Mouse (Mus musculus): Measurements from ENCODE around the gene Mrpl38.

DNA sequence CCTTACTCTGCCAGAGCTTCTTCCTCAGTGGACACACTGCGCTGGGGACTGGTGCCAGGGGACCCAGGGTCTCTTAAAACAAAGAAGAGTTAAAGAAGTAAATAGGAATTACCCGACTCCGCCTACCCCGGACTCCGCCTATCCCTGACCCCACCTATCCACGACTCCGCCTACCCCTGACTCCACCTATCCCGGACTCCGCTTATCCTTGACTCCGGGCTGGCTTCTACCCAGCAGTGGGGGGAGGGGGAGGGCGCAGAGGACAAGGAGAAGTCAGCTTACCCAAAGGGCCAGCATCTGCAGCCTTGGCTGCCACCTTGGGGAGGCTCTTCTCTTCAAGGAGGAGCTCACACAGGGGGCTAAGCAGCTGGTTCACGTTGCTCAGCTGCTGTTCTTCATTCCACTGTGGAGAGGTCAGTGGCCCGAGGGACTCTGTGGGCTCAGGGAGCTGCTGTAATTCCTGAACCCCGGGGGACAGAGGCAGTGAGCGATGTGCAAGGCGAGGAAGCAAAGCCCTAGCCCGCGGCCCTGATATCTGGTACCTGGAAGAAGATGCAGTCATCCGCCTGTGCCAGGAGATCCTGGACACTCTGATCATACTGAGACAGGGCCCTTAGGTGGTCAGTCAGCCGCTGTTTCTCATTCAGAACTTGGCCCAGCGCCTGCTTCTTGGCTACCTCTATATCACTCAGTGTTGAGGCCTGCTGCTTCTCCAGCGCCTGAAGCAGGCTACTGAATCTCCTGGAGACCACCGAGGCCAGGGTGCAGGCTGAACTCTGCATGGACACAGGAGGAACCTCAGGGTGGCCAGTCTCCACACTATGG lies 11.3 kb downstream of the Mrpl38 start, which contains the start of gene Trim47:
- no peak for TF ChIP-seq CTCF (IDR thresholded peaks at IDR 0.05; ENCODE audit: borderline replicate concordance, insufficient read depth, low read length)
- TF ChIP-seq POLR2A (IDR thresholded peaks at IDR 0.05; ENCODE audit: low read depth, low read length), result no peak
